In genomic region chr3:51407870-51408560, GRCm38 (mm10) we compare ENCODE assay signal across 9 mouse cellular contexts. TPM values are rescaled to one million over a fixed set of nuclear protein-coding genes. Genes with fewer than 3 reads are reported as not detected.
DNase-seq lines count a peak whose midpoint lies in the region; ATAC-seq and TF ChIP-seq lines count a peak whose summit lies in the region.
"Had no signal": no experiment of that assay in that cellular context is flagged by ENCODE, and none has a peak within 500 bp of the region (broad histone marks: within the 10 kb centered on the region; RNA-seq: fewer than 3 reads in every experiment).

No protein-coding gene starts in this region.

- H3K36me3 ChIP-seq in kidney, embryonic 15.5 days, result peaks cover 32% of the 10 kb centered on the region
- H3K36me3 ChIP-seq in MEL (ENCODE audit: control insufficient read depth in 1 of 2, insufficient read depth in 2 of 2, low read length in 2 of 2), result peaks cover 10 to 12% of the 10 kb centered on the region in 2 experiments
- H3K36me3 ChIP-seq in embryonic facial prominence, embryonic 13.5 days, result peaks cover 32% of the 10 kb centered on the region
- H3K36me3 ChIP-seq in hindbrain, embryonic 15.5 days, result peaks cover 23% of the 10 kb centered on the region

- peak overlapping the region; percentile 97 for H3K27ac ChIP-seq in kidney, embryonic 15.5 days
- H3K27ac ChIP-seq in MEL (ENCODE audit: control insufficient read depth, low read depth, low read length), result peak overlapping the region; percentile 86
- peak overlapping the region; percentile 97 for H3K27ac ChIP-seq in embryonic facial prominence, embryonic 13.5 days
- peak overlapping the region; percentile 96 for H3K27ac ChIP-seq in hindbrain, embryonic 15.5 days (replicated peaks)

- H3K4me1 ChIP-seq in kidney, embryonic 15.5 days, result peaks cover 9% of the 10 kb centered on the region
- peaks cover 0 to 3% of the 10 kb centered on the region in 2 experiments; a peak in 2 of 4 replicates for H3K4me1 ChIP-seq in MEL (ENCODE audit: control insufficient read depth in 1 of 2, insufficient read depth in 2 of 2, low read length in 2 of 2)
- peaks cover 14% of the 10 kb centered on the region for H3K4me1 ChIP-seq in embryonic facial prominence, embryonic 13.5 days
- H3K4me1 ChIP-seq in hindbrain, embryonic 15.5 days (replicated peaks), result peaks cover 14% of the 10 kb centered on the region

- H3K9me3 ChIP-seq in kidney, embryonic 15.5 days (replicated peaks), result no peaks in the 10 kb centered on the region
- H3K9me3 ChIP-seq in MEL (replicated peaks; ENCODE audit: insufficient read depth, low read length), result no peaks in the 10 kb centered on the region
- no peaks in the 10 kb centered on the region for H3K9me3 ChIP-seq in embryonic facial prominence, embryonic 13.5 days
- no peaks in the 10 kb centered on the region for H3K9me3 ChIP-seq in hindbrain, embryonic 15.5 days

- ATAC-seq in kidney, embryonic 15.5 days (replicated peaks; ENCODE audit: low FRiP score), result 0 out of 2 replicates have a peak, but pooled peaks have one; percentile 15
- no peak for ATAC-seq in embryonic facial prominence, embryonic 13.5 days (ENCODE audit: insufficient number of reproducible peaks, insufficient read depth, low FRiP score, low TSS enrichment, low read depth)
- ATAC-seq in hindbrain, embryonic 15.5 days (ENCODE audit: low FRiP score, low read depth), result no peak
- peak; percentile 32 for ATAC-seq in megakaryocyte-erythroid progenitor cell, adult 5-6 weeks (replicated peaks; ENCODE audit: low FRiP score, low TSS enrichment, poor library complexity, severe bottlenecking)

- peaks cover 10% of the 10 kb centered on the region for H3K79me2 ChIP-seq in MEL (ENCODE audit: control insufficient read depth, insufficient read depth, low read length, poor library complexity)

- H3K9ac ChIP-seq in kidney, embryonic 15.5 days, result peak overlapping the region; percentile 71
- H3K9ac ChIP-seq in MEL (ENCODE audit: control insufficient read depth, low read depth, low read length, poor library complexity, severe bottlenecking), result peak overlapping the region; percentile 99
- peak overlapping the region; percentile 94 for H3K9ac ChIP-seq in embryonic facial prominence, embryonic 13.5 days
- peak overlapping the region; percentile 93 for H3K9ac ChIP-seq in hindbrain, embryonic 15.5 days

- TF ChIP-seq EP300 in MEL (IDR thresholded peaks at IDR 0.05; ENCODE audit: low read depth in 1 of 2, low read length in 2 of 2), result no peak

- no peak for TF ChIP-seq POLR2A in MEL (IDR thresholded peaks at IDR 0.05; ENCODE audit: control insufficient read depth in 1 of 2, insufficient read depth in 1 of 2, low read depth in 1 of 2, low read length in 2 of 2, poor library complexity in 1 of 2)

- no peak for DNase-seq in kidney, adult 11 months
- DNase-seq in MEL (ENCODE audit: low read depth, low spot score) (no peak), adipocyte (ENCODE audit: low spot score) (no peak)
- no peak for DNase-seq in B cell, adult 2 months

- 13% methylated on average over 20 of the region's 20 CpGs for WGBS in kidney, embryonic 15.5 days
- WGBS in embryonic facial prominence, embryonic 13.5 days, result 22% methylated on average over 20 of the region's 20 CpGs
- 24% methylated on average over 20 of the region's 20 CpGs for WGBS in hindbrain, embryonic 15.5 days

- H3K4me3 ChIP-seq in kidney, embryonic 15.5 days (replicated peaks), result peak overlapping the region; percentile 85
- H3K4me3 ChIP-seq in MEL (ENCODE audit: control insufficient read depth in 1 of 2, insufficient read depth in 1 of 2, low read depth in 2 of 2, low read length in 2 of 2), result peak overlapping the region; percentile 93 to 100
- peak overlapping the region; percentile 85 for H3K4me3 ChIP-seq in embryonic facial prominence, embryonic 13.5 days
- H3K4me3 ChIP-seq in hindbrain, embryonic 15.5 days, result peak overlapping the region; percentile 83

- H3K4me2 ChIP-seq in kidney, embryonic 15.5 days, result peak overlapping the region; percentile 65
- peak overlapping the region; percentile 62 for H3K4me2 ChIP-seq in embryonic facial prominence, embryonic 13.5 days
- peak overlapping the region; percentile 57 for H3K4me2 ChIP-seq in hindbrain, embryonic 15.5 days

- no peak for TF ChIP-seq CTCF in MEL (IDR thresholded peaks at IDR 0.05 in 2 of 3, conservative IDR thresholded peaks at IDR 0.05 in 1 of 3; ENCODE audit: control insufficient read depth in 1 of 3, insufficient read depth in 1 of 3, low read depth in 2 of 3, low read length in 3 of 3, poor library complexity in 1 of 3, severe bottlenecking in 1 of 3)

- no peak for TF ChIP-seq RAD21 in MEL (IDR thresholded peaks at IDR 0.05; ENCODE audit: low read depth, low read length)

- H3K27me3 ChIP-seq in kidney, embryonic 15.5 days, result no peaks in the 10 kb centered on the region
- H3K27me3 ChIP-seq in MEL (ENCODE audit: control insufficient read depth in 1 of 2, insufficient read depth in 2 of 2, low read length in 2 of 2), result no peaks in the 10 kb centered on the region
- H3K27me3 ChIP-seq in embryonic facial prominence, embryonic 13.5 days, result no peaks in the 10 kb centered on the region
- H3K27me3 ChIP-seq in hindbrain, embryonic 15.5 days, result no peaks in the 10 kb centered on the region

TF ChIP-seq in MEL, 35 proteins besides CTCF, POLR2A, EP300 and RAD21:
- no peak for TF ChIP-seq MAFK (IDR thresholded peaks at IDR 0.05; ENCODE audit: borderline replicate concordance, low read depth, low read length)
- no peak for TF ChIP-seq TBP (IDR thresholded peaks at IDR 0.05; ENCODE audit: low read depth, low read length)

RNA-seq across cellular contexts. Expression of gene Ndufc1, which starts 0.8 kb away (rescaled TPM):
- 771 and 842 TPM in 2 replicates for polyA plus RNA-seq in kidney, embryonic 15.5 days (2015; fragmentation: Nextera tagmentation; extraction: Ambion mirVana)
- 207 and 214 TPM in 2 replicates for total RNA-seq in MEL (2012; rRNA removed)
- 100 to 1,000 TPM in 1 of 2 experiments, not detected in 1; 115 TPM for polyA plus RNA-seq in MEL (2012; ENCODE audit: insufficient read depth in 1 of 2, insufficient read length in 2 of 2, low read depth in 1 of 2, low replicate concordance in 2 of 2, missing spikeins in 1 of 2)
- polyA plus RNA-seq in embryonic facial prominence, embryonic 13.5 days (2015; fragmentation: Nextera tagmentation; extraction: Ambion mirVana), result 766 and 796 TPM in 2 replicates
- 733 and 815 TPM in 2 replicates for polyA plus RNA-seq in hindbrain, embryonic 15.5 days (2015; fragmentation: Nextera tagmentation; extraction: Ambion mirVana)
- 273 and 323 TPM in 2 replicates for total RNA-seq in megakaryocyte-erythroid progenitor cell, adult 5-6 weeks (2014; fragmentation: Nextera tagmentation)
- 64.5 and 116 TPM in 2 replicates for total RNA-seq in megakaryocyte-erythroid progenitor cell, adult 5-6 weeks (2017)

RNA-seq across cellular contexts. Expression of gene Naa15, which starts 6.9 kb away (rescaled TPM):
- polyA plus RNA-seq in kidney, embryonic 15.5 days (2015; fragmentation: Nextera tagmentation; extraction: Ambion mirVana), result 52.3 and 54.6 TPM in 2 replicates
- 36.6 and 43.4 TPM in 2 replicates for total RNA-seq in MEL (2012; rRNA removed)
- polyA plus RNA-seq in MEL (2012; ENCODE audit: insufficient read depth in 1 of 2, insufficient read length in 2 of 2, low read depth in 1 of 2, low replicate concordance in 2 of 2, missing spikeins in 1 of 2), result 100 to 1,000 TPM in 1 of 2 experiments, 10 to 100 TPM in 1; 61.6 to 558 TPM
- polyA plus RNA-seq in embryonic facial prominence, embryonic 13.5 days (2015; fragmentation: Nextera tagmentation; extraction: Ambion mirVana), result 52.5 and 61.9 TPM in 2 replicates
- polyA plus RNA-seq in hindbrain, embryonic 15.5 days (2015; fragmentation: Nextera tagmentation; extraction: Ambion mirVana), result 45.9 and 47.6 TPM in 2 replicates
- total RNA-seq in megakaryocyte-erythroid progenitor cell, adult 5-6 weeks (2014; fragmentation: Nextera tagmentation), result 116 and 129 TPM in 2 replicates
- 123 and 152 TPM in 2 replicates for total RNA-seq in megakaryocyte-erythroid progenitor cell, adult 5-6 weeks (2017)

RNA-seq across cellular contexts. Expression of gene Mgarp, which starts 11.5 kb away (rescaled TPM):
- 5.3 and 11.4 TPM in 2 replicates for polyA plus RNA-seq in kidney, embryonic 15.5 days (2015; fragmentation: Nextera tagmentation; extraction: Ambion mirVana)
- 0.65 and 2.0 TPM in 2 replicates for total RNA-seq in MEL (2012; rRNA removed)
- 1 to 10 TPM in 1 of 2 experiments, not detected in 1; 5.2 TPM for polyA plus RNA-seq in MEL (2012; ENCODE audit: insufficient read depth in 1 of 2, insufficient read length in 2 of 2, low read depth in 1 of 2, low replicate concordance in 2 of 2, missing spikeins in 1 of 2)
- 5.2 and 7.0 TPM in 2 replicates for polyA plus RNA-seq in embryonic facial prominence, embryonic 13.5 days (2015; fragmentation: Nextera tagmentation; extraction: Ambion mirVana)
- 2.0 and 2.5 TPM in 2 replicates for polyA plus RNA-seq in hindbrain, embryonic 15.5 days (2015; fragmentation: Nextera tagmentation; extraction: Ambion mirVana)
- not detected in 2 replicates for total RNA-seq in megakaryocyte-erythroid progenitor cell, adult 5-6 weeks (2014; fragmentation: Nextera tagmentation)
- total RNA-seq in megakaryocyte-erythroid progenitor cell, adult 5-6 weeks (2017), result not detected in 2 replicates
- total RNA-seq: left cerebral cortex, postnatal 25 days had no signal

Comparison
In these comparisons a context has a peak if more than half of its experiments do, and no peak if none do; other contexts are left out.
1. ATAC-seq: peak in kidney, embryonic 15.5 days (single experiment) and megakaryocyte-erythroid progenitor cell, adult 5-6 weeks (single experiment); none in embryonic facial prominence, embryonic 13.5 days (single experiment) and hindbrain, embryonic 15.5 days (single experiment).
2. Peak in every context shown above with its lines, with median percentiles within 50 percentile points of each other: H3K27ac ChIP-seq, H3K4me2 ChIP-seq, H3K4me3 ChIP-seq and H3K9ac ChIP-seq.